Mouse (Mus musculus): ENCODE results near the gene Prdm16.

- TF ChIP-seq USF1 (IDR thresholded peaks at IDR 0.05; ENCODE audit: low read depth) (no peak), POLR2A (IDR thresholded peaks at IDR 0.05; ENCODE audit: insufficient read length, low read depth) (no peak), POLR2AphosphoS2 (IDR thresholded peaks at IDR 0.05; ENCODE audit: insufficient read length, low read depth) (no peak), REST (IDR thresholded peaks at IDR 0.05; ENCODE audit: insufficient read depth, insufficient read length) (no peak), MYOD1 (IDR thresholded peaks at IDR 0.05; ENCODE audit: control insufficient read depth in 1 of 3, insufficient read length in 2 of 3, low read depth in 2 of 3) (no peak), TCF12 (IDR thresholded peaks at IDR 0.05; ENCODE audit: insufficient read depth, poor library complexity, severe bottlenecking) (no peak), CEBPB (IDR thresholded peaks at IDR 0.05; ENCODE audit: insufficient read depth, poor library complexity, severe bottlenecking) (no peak), TCF3 (IDR thresholded peaks at IDR 0.05; ENCODE audit: insufficient read length, low read depth) (no peak), E2F4 (IDR thresholded peaks at IDR 0.05; ENCODE audit: insufficient read depth) (no peak), MAX (IDR thresholded peaks at IDR 0.05; ENCODE audit: low read depth) (no peak), MYOG (IDR thresholded peaks at IDR 0.05; ENCODE audit: control insufficient read depth in 1 of 3, insufficient read depth in 1 of 3, insufficient read length in 2 of 3, low read depth in 2 of 3) (no peak)
Measured at GRCm38 (mm10) chr4:154471447-154472101, 165.1 kb downstream of the Prdm16 start.

All from myocyte (in vitro differentiated cells).